In the genomic region with DNA sequence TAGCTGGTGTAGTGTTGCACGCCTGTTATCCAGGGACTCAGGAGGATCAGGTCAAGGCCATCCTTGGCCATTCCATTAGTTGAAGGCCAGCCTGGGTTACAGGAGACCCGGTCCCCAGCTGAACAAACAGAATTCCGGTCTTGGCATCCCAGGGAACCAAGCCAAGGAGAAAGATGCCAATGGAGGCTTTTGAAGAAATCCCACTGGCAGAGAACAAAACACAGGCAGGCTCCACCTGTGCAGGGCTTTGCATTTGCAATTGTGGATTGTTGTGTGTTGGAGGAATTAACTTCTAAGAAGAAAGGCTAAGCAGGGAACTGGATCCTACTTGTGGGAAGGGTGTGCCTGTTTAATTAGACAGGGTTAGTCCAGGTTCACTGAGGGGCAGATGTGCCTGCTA, we compare ENCODE assay signal across 16 mouse cellular contexts. TPM values are rescaled to one million over a fixed set of nuclear protein-coding genes. Genes with fewer than 3 reads are reported as not detected.
DNase-seq lines count a peak whose midpoint lies in the region; ATAC-seq and TF ChIP-seq lines count a peak whose summit lies in the region.
"Had no signal": no experiment of that assay in that cellular context is flagged by ENCODE, and none has a peak within 500 bp of the region (broad histone marks: within the 10 kb centered on the region; RNA-seq: fewer than 3 reads in every experiment).

No protein-coding gene starts in this region.

- WGBS in forebrain, embryonic 11.5 days = 38% methylated on average over 3 of the region's 3 CpGs
- 25% methylated on average over 3 of the region's 3 CpGs for WGBS in forebrain, embryonic 13.5 days
- WGBS in heart, postnatal 0 days = 45% methylated on average over 3 of the region's 3 CpGs
- 76% methylated on average over 3 of the region's 3 CpGs for WGBS in heart, embryonic 11.5 days (ENCODE audit: insufficient replicate concordance)

- no peak for DNase-seq in forebrain, embryonic 11.5 days (ENCODE audit: low spot score)
- DNase-seq in heart, postnatal 0 days (ENCODE audit: low spot score) = no peak
- no peak for DNase-seq in testis, postnatal 10 days (ENCODE audit: low spot score)
- DNase-seq in layer of hippocampus, adult 11-12 months (ENCODE audit: low spot score) = no peak
- DNase-seq: B cell, adult 2 months; cerebellum, postnatal 25 days; kidney, postnatal 14 days; lung, postnatal 4 days; thymus, postnatal 4 days had no signal

- H3K9ac ChIP-seq in forebrain, embryonic 11.5 days (ENCODE audit: low read length) = no peak overlapping the region
- H3K9ac ChIP-seq in forebrain, embryonic 13.5 days = no peak overlapping the region
- H3K9ac ChIP-seq in heart, postnatal 0 days (replicated peaks; ENCODE audit: low read depth, low read length) = no peak overlapping the region
- H3K9ac ChIP-seq in heart, embryonic 11.5 days (ENCODE audit: low read depth, low read length) = no peak overlapping the region
- H3K9ac ChIP-seq: liver, embryonic 14.5 days; neural tube, embryonic 12.5 days had no signal

- no peak for TF ChIP-seq EP300 in heart, postnatal 0 days (IDR thresholded peaks at IDR 0.05; ENCODE audit: low read depth)

- peak overlapping the region; percentile 26; the same call in 1 of the 2 replicates for H3K27ac ChIP-seq in forebrain, embryonic 11.5 days (ENCODE audit: low read depth, low read length)
- no peak overlapping the region for H3K27ac ChIP-seq in forebrain, embryonic 13.5 days
- H3K27ac ChIP-seq in heart, postnatal 0 days (ENCODE audit: low read depth) = peak overlapping the region; percentile 96
- H3K27ac ChIP-seq in heart, embryonic 11.5 days (ENCODE audit: low read depth, low read length) = no peak overlapping the region
- peak overlapping the region; percentile 55 for H3K27ac ChIP-seq in testis, adult 2 months (ENCODE audit: control insufficient read depth, insufficient read depth, low read depth, low read length)
- H3K27ac ChIP-seq: liver, embryonic 14.5 days; neural tube, embryonic 12.5 days had no signal

- H3K9me3 ChIP-seq in forebrain, embryonic 11.5 days (ENCODE audit: control insufficient read depth, low read length) = no peaks in the 10 kb centered on the region
- no peaks in the 10 kb centered on the region for H3K9me3 ChIP-seq in forebrain, embryonic 13.5 days (replicated peaks)
- no peaks in the 10 kb centered on the region for H3K9me3 ChIP-seq in heart, postnatal 0 days (replicated peaks; ENCODE audit: control insufficient read depth, low read length)
- H3K9me3 ChIP-seq in heart, embryonic 11.5 days (replicated peaks; ENCODE audit: control insufficient read depth, low read length) = no peaks in the 10 kb centered on the region
- H3K9me3 ChIP-seq: neural tube, embryonic 12.5 days had no signal

- no peak for TF ChIP-seq POLR2A in testis, adult 2 months (IDR thresholded peaks at IDR 0.05; ENCODE audit: control insufficient read depth, low read depth, low read length)

- H3K4me2 ChIP-seq in forebrain, embryonic 11.5 days (ENCODE audit: low read depth, low read length, severe bottlenecking) = no peak overlapping the region
- no peak overlapping the region for H3K4me2 ChIP-seq in forebrain, embryonic 13.5 days
- H3K4me2 ChIP-seq in heart, postnatal 0 days (ENCODE audit: low read depth, low read length) = no peak overlapping the region
- H3K4me2 ChIP-seq in heart, embryonic 11.5 days = no peak overlapping the region
- H3K4me2 ChIP-seq: neural tube, embryonic 12.5 days had no signal

- no peak for ATAC-seq in forebrain, embryonic 11.5 days (replicated peaks; ENCODE audit: low FRiP score)
- ATAC-seq in forebrain, embryonic 13.5 days = no peak
- ATAC-seq in heart, postnatal 0 days (ENCODE audit: insufficient read depth, low read depth) = no peak
- ATAC-seq in heart, embryonic 11.5 days (replicated peaks; ENCODE audit: insufficient number of reproducible peaks, low FRiP score, low TSS enrichment) = no peak
- ATAC-seq: activated CD4-positive, CD25-positive, alpha-beta regulatory T cell, adult 4 months; midbrain, embryonic 16.5 days had no signal

- H3K4me1 ChIP-seq in forebrain, embryonic 11.5 days (replicated peaks; ENCODE audit: control insufficient read depth, insufficient read depth, low read length) = peaks cover 16% of the 10 kb centered on the region
- peaks cover 34% of the 10 kb centered on the region for H3K4me1 ChIP-seq in forebrain, embryonic 13.5 days
- peaks cover 65% of the 10 kb centered on the region for H3K4me1 ChIP-seq in heart, postnatal 0 days (ENCODE audit: control insufficient read depth, insufficient read depth)
- H3K4me1 ChIP-seq in heart, embryonic 11.5 days (ENCODE audit: control insufficient read depth, insufficient read depth, low read length) = peaks cover 30% of the 10 kb centered on the region
- peaks cover 9% of the 10 kb centered on the region for H3K4me1 ChIP-seq in testis, adult 2 months (ENCODE audit: control insufficient read depth, insufficient read depth, low read length)

- no peak for TF ChIP-seq CTCF in heart, postnatal 0 days (IDR thresholded peaks at IDR 0.05; ENCODE audit: low read depth)
- TF ChIP-seq CTCF in testis, adult 2 months (IDR thresholded peaks at IDR 0.05; ENCODE audit: control insufficient read depth, insufficient read depth, insufficient replicate concordance, low read depth, low read length) = no peak

- H3K27me3 ChIP-seq in forebrain, embryonic 11.5 days (ENCODE audit: control insufficient read depth, insufficient read depth, low read length) = no peaks in the 10 kb centered on the region
- H3K27me3 ChIP-seq in forebrain, embryonic 13.5 days = no peaks in the 10 kb centered on the region
- H3K27me3 ChIP-seq in heart, postnatal 0 days (ENCODE audit: control insufficient read depth, insufficient read depth, low read length) = no peaks in the 10 kb centered on the region
- no peaks in the 10 kb centered on the region for H3K27me3 ChIP-seq in heart, embryonic 11.5 days (ENCODE audit: control insufficient read depth, insufficient read depth, low read length)
- no peaks in the 10 kb centered on the region for H3K27me3 ChIP-seq in testis, adult 2 months (ENCODE audit: control insufficient read depth, insufficient read depth, low read length)
- H3K27me3 ChIP-seq: neural tube, embryonic 12.5 days had no signal

- H3K36me3 ChIP-seq in forebrain, embryonic 11.5 days (ENCODE audit: control insufficient read depth, insufficient read depth, low read length) = no peaks in the 10 kb centered on the region
- H3K36me3 ChIP-seq in forebrain, embryonic 13.5 days (ENCODE audit: poor library complexity, severe bottlenecking) = peaks cover 3% of the 10 kb centered on the region; the same call in 1 of the 2 replicates
- H3K36me3 ChIP-seq in heart, postnatal 0 days (replicated peaks; ENCODE audit: control insufficient read depth, insufficient read depth, low read length) = no peaks in the 10 kb centered on the region
- H3K36me3 ChIP-seq in heart, embryonic 11.5 days (ENCODE audit: control insufficient read depth, insufficient read depth, low read length) = no peaks in the 10 kb centered on the region
- H3K36me3 ChIP-seq in testis, adult 2 months (ENCODE audit: control insufficient read depth, insufficient read depth, low read length) = no peaks in the 10 kb centered on the region
- H3K36me3 ChIP-seq: neural tube, embryonic 12.5 days had no signal

- no peak overlapping the region for H3K4me3 ChIP-seq in forebrain, embryonic 11.5 days (ENCODE audit: low read depth, low read length)
- H3K4me3 ChIP-seq in forebrain, embryonic 13.5 days = no peak overlapping the region
- no peak overlapping the region for H3K4me3 ChIP-seq in heart, postnatal 0 days (ENCODE audit: low read depth, low read length)
- no peak overlapping the region for H3K4me3 ChIP-seq in heart, embryonic 11.5 days (ENCODE audit: low read depth, low read length)
- H3K4me3 ChIP-seq in testis, adult 2 months (ENCODE audit: control insufficient read depth, low read depth, low read length) = no peak overlapping the region
- H3K4me3 ChIP-seq: neural tube, embryonic 12.5 days had no signal

RNA-seq across cellular contexts. Expression of a gene that starts 47.0 kb away (rescaled TPM):
- polyA plus RNA-seq in forebrain, embryonic 11.5 days (2014; fragmentation: Nextera tagmentation; extraction: Ambion mirVana) = 33.5 and 36.4 TPM in 2 replicates
- 49.7 and 49.9 TPM in 2 replicates for polyA plus RNA-seq in forebrain, embryonic 13.5 days (2015; fragmentation: Nextera tagmentation; extraction: Ambion mirVana)
- 113 and 120 TPM in 2 replicates for total RNA-seq in heart, postnatal 0 days (2014; rRNA removed; ENCODE audit: low replicate concordance)
- polyA plus RNA-seq in heart, postnatal 0 days (2015; fragmentation: Nextera tagmentation; extraction: Ambion mirVana) = 53.5 and 59.3 TPM in 2 replicates
- 21.3 and 27.2 TPM in 2 replicates for polyA plus RNA-seq in heart, embryonic 11.5 days (2014; fragmentation: Nextera tagmentation; extraction: Ambion mirVana)
- 22.2 and 23.1 TPM in 2 replicates for polyA plus RNA-seq in testis, adult 2 months (2012; rRNA removed)

Comparison
In these comparisons a context has a peak if more than half of its experiments do, and no peak if none do; other contexts are left out.
1. H3K27ac ChIP-seq: peak in forebrain, embryonic 11.5 days (single experiment), heart, postnatal 0 days (single experiment) and testis, adult 2 months (single experiment); none in forebrain, embryonic 13.5 days (single experiment) and heart, embryonic 11.5 days (single experiment).